Mouse (Mus musculus) gastrocnemius, adult 18-20 months (tissue): ENCODE measurements around the gene Cdh23. TPM values are rescaled to one million over a fixed set of nuclear protein-coding genes. Genes with fewer than 3 reads are reported as not detected.

Source experiments
- DNase-seq: peaks from one replicate; pipeline ENCODE4 v3.0.0; 2021; ENCODE audit warnings: low spot score
- total RNA-seq, 2 experiments: library from RNA; stranded (reverse); gene quantifications; 2 replicates each; pipeline ENCODE4 v1.2.3; 2021

Gene Cdh23
- total RNA-seq, 2 experiments from 2014 or later, result 1.3 to 2.7 TPM

- DNase-seq, result no peak
Observed at GRCm38 (mm10) chr10:60370098-60370497, 326.2 kb downstream of the Cdh23 start.

GRCm38 (mm10) chr10:60369405-60369804 is 326.9 kb downstream of the Cdh23 start:
- no peak for DNase-seq

- DNase-seq, result no peak
Observed at GRCm38 (mm10) chr10:60367904-60368303, 328.4 kb downstream of the Cdh23 start.

GRCm38 (mm10) chr10:60367145-60367544 is 329.1 kb downstream of the Cdh23 start:
- no peak for DNase-seq

DNA sequence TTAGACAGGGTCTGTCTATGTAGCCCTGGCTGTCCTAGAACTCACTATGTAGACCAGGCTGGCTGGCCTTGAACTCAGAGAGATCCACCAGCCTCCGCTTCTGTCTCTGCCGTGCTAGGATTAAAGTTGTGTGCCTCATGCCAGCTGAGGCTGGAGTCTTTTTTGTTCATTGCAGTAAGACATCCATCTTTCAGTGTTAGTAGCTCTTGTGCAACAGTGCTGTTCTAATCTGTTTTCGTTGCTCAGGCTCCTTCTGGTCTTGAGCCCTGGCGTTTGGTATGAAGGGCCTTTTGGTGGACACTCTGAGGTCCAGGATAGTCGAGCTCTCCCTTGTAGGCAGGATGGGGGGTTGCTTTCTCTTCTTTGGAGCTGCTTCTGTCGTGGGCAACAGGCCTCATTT is 332.9 kb downstream of the Cdh23 start:
- DNase-seq, result no peak

DNA sequence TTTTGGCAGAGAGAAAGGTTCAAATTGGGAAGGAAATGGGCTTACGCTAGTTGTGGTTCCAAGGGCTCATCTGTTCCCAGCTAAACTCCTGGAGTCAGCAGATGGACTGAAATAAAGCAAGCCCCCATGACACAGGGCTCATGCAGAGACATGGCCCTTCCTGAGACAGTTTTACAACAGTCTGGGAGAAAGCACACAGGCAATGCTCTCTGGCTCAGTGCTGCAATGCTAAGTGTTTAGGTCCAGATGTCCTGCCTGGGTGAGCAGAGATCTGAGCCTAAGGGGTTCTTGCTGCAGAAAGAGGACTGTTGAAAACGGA is 334.0 kb downstream of the Cdh23 start:
- no peak for DNase-seq

GRCm38 (mm10) chr10:60361615-60362309 is 334.5 kb downstream of the Cdh23 start:
- no peak for DNase-seq

- DNase-seq, result no peak
Observed at GRCm38 (mm10) chr10:60358776-60359175, 337.5 kb downstream of the Cdh23 start.

- DNase-seq, result no peak
Observed at GRCm38 (mm10) chr10:60357901-60358300, 338.4 kb downstream of the Cdh23 start.

DNA sequence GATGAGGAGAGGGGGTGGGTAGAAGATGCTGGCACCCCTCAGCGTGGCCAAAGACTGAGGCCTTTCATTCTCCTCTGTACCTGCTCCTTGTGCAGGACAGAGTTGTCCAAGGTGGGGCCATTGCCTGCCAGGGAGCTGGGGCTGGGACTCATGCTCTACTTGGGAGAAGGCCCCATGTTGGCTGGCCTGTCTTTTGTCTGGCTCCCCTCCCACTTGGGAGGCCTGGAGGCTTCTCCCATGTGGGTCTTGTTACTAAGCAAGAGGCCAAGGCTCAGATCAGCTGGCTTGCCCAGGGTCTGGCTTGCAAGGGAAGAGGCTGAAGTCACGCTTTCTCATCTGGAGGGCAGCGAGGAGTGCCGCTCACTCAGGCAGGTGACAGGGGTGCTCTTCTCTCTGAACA is 338.8 kb downstream of the Cdh23 start:
- DNase-seq, result peak; percentile 91

GRCm38 (mm10) chr10:60354881-60355677 is 341.2 kb downstream of the Cdh23 start:
- peak; percentile 67 for DNase-seq

- no peak for DNase-seq
Observed at GRCm38 (mm10) chr10:60354003-60354325, 342.3 kb downstream of the Cdh23 start.

DNA sequence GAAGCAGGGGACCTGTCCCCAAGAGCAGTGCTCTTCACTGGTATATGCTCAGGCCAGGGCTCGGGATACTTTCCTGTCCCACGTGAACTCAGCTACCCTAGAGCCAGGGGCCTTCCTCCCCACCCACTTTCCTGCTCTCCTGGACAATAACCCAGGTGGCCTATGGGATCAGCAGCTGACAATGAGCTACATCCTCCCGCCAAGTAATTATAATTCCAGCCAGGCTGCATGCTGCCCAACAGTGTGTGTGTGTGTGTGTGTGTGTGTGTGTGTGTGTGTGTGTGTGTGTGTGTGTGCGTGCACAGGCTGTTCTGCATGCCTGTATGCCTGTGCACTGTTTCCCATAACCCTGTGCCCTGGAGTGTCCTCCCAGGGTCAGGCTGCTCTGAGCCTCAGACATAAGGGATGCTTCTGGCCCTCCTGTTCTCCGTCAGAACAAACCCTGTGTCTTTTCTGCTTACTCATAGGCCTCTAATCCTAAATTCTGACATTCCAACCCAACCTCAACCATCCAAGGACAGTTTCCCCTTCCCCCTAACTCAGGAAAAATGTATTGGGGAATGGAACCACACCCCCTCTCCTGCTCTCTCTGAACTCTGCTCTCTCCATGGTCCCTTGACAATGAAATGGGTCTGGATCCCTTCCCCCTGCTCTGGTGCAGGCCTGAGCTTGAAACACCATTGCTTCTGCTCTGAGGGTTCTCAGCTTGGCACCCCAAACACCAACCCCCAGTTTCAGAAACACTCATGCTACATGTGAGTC is 342.9 kb downstream of the Cdh23 start:
- DNase-seq, result no peak

- peak; percentile 82 for DNase-seq
Observed at GRCm38 (mm10) chr10:60351761-60352455, 344.4 kb downstream of the Cdh23 start.

DNA sequence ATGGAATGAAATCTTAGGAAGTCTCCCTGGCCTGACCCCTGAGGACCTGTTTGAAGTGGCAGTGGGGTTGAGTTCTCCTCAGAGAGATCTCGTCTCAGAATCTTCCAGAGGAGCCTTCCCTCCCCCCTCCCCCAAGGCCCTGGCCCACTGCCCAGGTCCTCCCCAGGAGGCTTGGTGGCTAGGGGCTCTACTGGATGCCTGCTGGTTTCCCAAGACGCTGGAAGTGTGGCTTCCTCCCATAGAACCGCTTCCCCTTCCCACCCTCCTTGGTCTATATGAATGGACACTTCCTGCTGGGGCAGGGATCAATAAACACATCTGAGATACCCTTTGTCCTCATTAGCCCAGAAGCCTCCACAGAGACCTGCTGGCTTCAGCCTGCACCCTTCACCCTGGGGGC is 345.0 kb downstream of the Cdh23 start:
- no peak for DNase-seq

- peak; percentile 94 for DNase-seq
Observed at GRCm38 (mm10) chr10:60350805-60351167, 345.5 kb downstream of the Cdh23 start.

GRCm38 (mm10) chr10:60350077-60350804 is 346.0 kb downstream of the Cdh23 start:
- DNase-seq, result no peak

DNA sequence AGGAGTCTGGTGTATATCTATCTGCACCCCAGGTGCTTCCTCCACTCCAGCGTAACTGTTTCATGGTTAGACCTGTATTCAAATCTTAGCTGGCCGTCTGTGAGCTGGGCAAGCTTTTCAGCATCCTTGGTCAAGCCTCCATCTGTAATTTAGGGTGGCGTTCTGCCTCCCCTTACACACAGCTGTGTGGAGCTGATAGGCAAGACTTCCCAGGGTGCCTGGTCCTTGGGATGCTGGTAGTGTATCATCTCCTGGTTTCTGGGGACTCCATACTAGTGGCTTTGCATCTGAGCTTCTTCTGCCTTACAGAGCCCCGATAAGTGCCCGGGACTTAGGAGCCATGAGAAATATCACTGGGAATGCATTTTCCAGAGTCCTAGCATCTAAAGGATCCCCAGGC is 346.6 kb downstream of the Cdh23 start:
- no peak for DNase-seq

GRCm38 (mm10) chr10:60349056-60349455 is 347.2 kb downstream of the Cdh23 start:
- DNase-seq, result peak; percentile 73

GRCm38 (mm10) chr10:60347768-60348610 is 348.3 kb downstream of the Cdh23 start:
- no peak for DNase-seq
